Mouse (Mus musculus) right cerebral cortex, postnatal 4 days (tissue): ENCODE measurements around the gene St3gal2.
"Not testable (repeated sequence)": the region's sequence is repeated elsewhere in the genome, so short reads cannot be mapped to it uniquely, and the experiment has no call there.

Experiments used
- DNase-seq: peaks from one replicate; pipeline ENCODE4 v3.0.0-alpha.2; 2022

Gene St3gal2

GRCm38 (mm10) chr8:110919341-110920031 is at the start of gene St3gal2:
St3gal2 (plus strand) TSS chr8:110919922.
- DNase-seq = peak; percentile 81

- DNase-seq = no peak
Observed at GRCm38 (mm10) chr8:110870501-110870900, 49.2 kb upstream of the St3gal2 start.

GRCm38 (mm10) chr8:110877862-110878261 is 41.9 kb upstream of the St3gal2 start:
- no peak for DNase-seq

GRCm38 (mm10) chr8:110881741-110882310 is 37.9 kb upstream of the St3gal2 start:
- DNase-seq = no peak

GRCm38 (mm10) chr8:110883824-110884223 is 35.9 kb upstream of the St3gal2 start:
- no peak for DNase-seq

GRCm38 (mm10) chr8:110886634-110887033 is 33.1 kb upstream of the St3gal2 start:
- DNase-seq = no peak

GRCm38 (mm10) chr8:110887551-110887950 is 32.2 kb upstream of the St3gal2 start:
- DNase-seq = no peak

- DNase-seq = no peak
Observed at GRCm38 (mm10) chr8:110888441-110888840, 31.3 kb upstream of the St3gal2 start.

GRCm38 (mm10) chr8:110888860-110889259 is 30.9 kb upstream of the St3gal2 start:
- DNase-seq = no peak

GRCm38 (mm10) chr8:110889904-110890470 is 29.7 kb upstream of the St3gal2 start:
- DNase-seq = no peak

GRCm38 (mm10) chr8:110892040-110892439 is 27.7 kb upstream of the St3gal2 start:
- DNase-seq = no peak

GRCm38 (mm10) chr8:110892913-110893312 is 26.8 kb upstream of the St3gal2 start:
- DNase-seq = no peak

- no peak for DNase-seq
Observed at GRCm38 (mm10) chr8:110894851-110895250, 24.9 kb upstream of the St3gal2 start.

- DNase-seq = no peak
Observed at GRCm38 (mm10) chr8:110895254-110895653, 24.5 kb upstream of the St3gal2 start.

GRCm38 (mm10) chr8:110895812-110896211 is 23.9 kb upstream of the St3gal2 start:
- DNase-seq = no peak

GRCm38 (mm10) chr8:110897495-110897894 is 22.2 kb upstream of the St3gal2 start:
- DNase-seq = no peak

GRCm38 (mm10) chr8:110901056-110901455 is 18.7 kb upstream of the St3gal2 start:
- no peak for DNase-seq

GRCm38 (mm10) chr8:110901839-110902578 is 17.7 kb upstream of the St3gal2 start, which contains the start of gene Fuk:
Fuk (minus strand) TSS chr8:110902488.
- DNase-seq = peak; percentile 80

GRCm38 (mm10) chr8:110902579-110902965 is 17.1 kb upstream of the St3gal2 start:
- no peak for DNase-seq

- DNase-seq = no peak
Observed at GRCm38 (mm10) chr8:110905404-110905803, 14.3 kb upstream of the St3gal2 start.

GRCm38 (mm10) chr8:110906682-110907081 is 13.0 kb upstream of the St3gal2 start:
- DNase-seq = no peak

- not testable (repeated sequence) for DNase-seq
Observed at GRCm38 (mm10) chr8:110909850-110910249, 9.9 kb upstream of the St3gal2 start.
